Mouse (Mus musculus): ENCODE measurements around the gene Lurap1l. TPM values are rescaled to one million over a fixed set of nuclear protein-coding genes. Genes with fewer than 3 reads are reported as not detected.

Gene Lurap1l
- polyA plus RNA-seq, 1 experiment from 2014 or later, result 15.3 TPM

DNA sequence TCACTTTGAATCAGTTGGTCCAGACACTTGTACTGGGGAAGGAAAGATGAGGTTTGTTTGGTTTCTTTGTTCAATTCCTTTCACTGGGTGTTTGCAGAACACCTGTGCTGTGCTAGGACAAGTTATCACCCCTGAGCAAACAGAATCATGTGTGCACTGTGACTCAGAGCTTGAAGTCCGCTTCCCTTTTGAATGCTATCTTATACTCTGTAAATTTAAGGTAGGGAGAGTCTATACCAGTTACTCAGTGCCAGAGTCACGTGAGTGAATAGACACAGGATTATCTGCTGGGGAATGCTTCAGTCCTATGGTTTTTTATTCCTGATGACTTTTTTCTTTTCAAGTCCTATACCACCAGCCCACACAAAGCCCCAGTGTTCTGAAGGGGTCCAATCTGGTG is 39.3 kb downstream of the Lurap1l start:
- Histone ChIP-seq H3K4me2 (ENCODE audit: low read depth, low read length) (no peak overlapping the region), H3K36me3 (ENCODE audit: control insufficient read depth, insufficient read depth, low read length) (no peaks in the 10 kb centered on the region), H3K9me3 (ENCODE audit: control insufficient read depth, low read length) (no peaks in the 10 kb centered on the region), H3K27me3 (ENCODE audit: control insufficient read depth, insufficient read depth, low read length) (no peaks in the 10 kb centered on the region), H3K27ac (ENCODE audit: low read depth, low read length) (no peak overlapping the region), H3K4me1 (ENCODE audit: control insufficient read depth, insufficient read depth, low read length) (no peaks in the 10 kb centered on the region), H3K9ac (replicated peaks; ENCODE audit: low read depth, low read length) (no peak overlapping the region), H3K4me3 (ENCODE audit: low read depth, low read length) (no peak overlapping the region)
- 86% methylated on average over 2 of the region's 2 CpGs for WGBS
- ATAC-seq (ENCODE audit: low read depth), result no peak

GRCm38 (mm10) chr4:80950280-80950781 is 39.9 kb downstream of the Lurap1l start:
- Histone ChIP-seq H3K4me2 (ENCODE audit: low read depth, low read length) (no peak overlapping the region), H3K9ac (replicated peaks; ENCODE audit: low read depth, low read length) (no peak overlapping the region), H3K27ac (ENCODE audit: low read depth, low read length) (no peak overlapping the region), H3K4me1 (ENCODE audit: control insufficient read depth, insufficient read depth, low read length) (no peaks in the 10 kb centered on the region), H3K36me3 (ENCODE audit: control insufficient read depth, insufficient read depth, low read length) (no peaks in the 10 kb centered on the region), H3K9me3 (ENCODE audit: control insufficient read depth, low read length) (no peaks in the 10 kb centered on the region), H3K27me3 (ENCODE audit: control insufficient read depth, insufficient read depth, low read length) (no peaks in the 10 kb centered on the region), H3K4me3 (ENCODE audit: low read depth, low read length) (no peak overlapping the region)
- 41% methylated on average over 8 of the region's 8 CpGs for WGBS
- ATAC-seq (ENCODE audit: low read depth), result no peak

- Histone ChIP-seq H3K27ac (ENCODE audit: low read depth, low read length) (no peak overlapping the region), H3K9ac (replicated peaks; ENCODE audit: low read depth, low read length) (no peak overlapping the region), H3K27me3 (ENCODE audit: control insufficient read depth, insufficient read depth, low read length) (no peaks in the 10 kb centered on the region), H3K36me3 (ENCODE audit: control insufficient read depth, insufficient read depth, low read length) (no peaks in the 10 kb centered on the region), H3K4me1 (ENCODE audit: control insufficient read depth, insufficient read depth, low read length) (no peaks in the 10 kb centered on the region), H3K4me2 (ENCODE audit: low read depth, low read length) (no peak overlapping the region), H3K9me3 (ENCODE audit: control insufficient read depth, low read length) (no peaks in the 10 kb centered on the region), H3K4me3 (ENCODE audit: low read depth, low read length) (no peak overlapping the region)
- ATAC-seq (ENCODE audit: low read depth), result no peak
- 93% methylated on average over 1 of the region's 1 CpGs for WGBS
Observed at GRCm38 (mm10) chr4:80952653-80953052, 42.2 kb downstream of the Lurap1l start.

DNA sequence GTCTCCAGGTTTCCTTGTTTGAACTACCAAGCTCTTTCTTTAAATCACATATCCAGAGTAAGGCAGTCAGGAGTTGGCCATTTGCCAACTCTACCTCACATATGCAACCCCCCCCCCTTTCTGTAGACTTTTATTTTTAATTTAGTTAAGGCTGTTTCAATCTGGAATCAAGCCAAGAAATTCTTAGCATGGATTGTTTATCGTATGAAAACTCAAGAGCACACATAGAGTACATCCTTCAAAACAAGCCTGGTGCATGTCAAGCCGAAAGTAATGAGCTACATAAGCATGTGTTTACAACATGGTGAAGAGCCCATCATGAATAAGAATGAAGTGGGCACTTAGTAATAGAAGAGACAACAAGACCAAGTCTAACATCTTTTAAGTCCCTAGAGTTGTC is 45.5 kb downstream of the Lurap1l start:
- no peak for ATAC-seq (ENCODE audit: low read depth)
- no peaks in the 10 kb centered on the region for H3K4me1 ChIP-seq (ENCODE audit: control insufficient read depth, insufficient read depth, low read length)

GRCm38 (mm10) chr4:80967526-80967925 is 57.1 kb downstream of the Lurap1l start:
- Histone ChIP-seq H3K9ac (replicated peaks; ENCODE audit: low read depth, low read length) (no peak overlapping the region), H3K27ac (ENCODE audit: low read depth, low read length) (no peak overlapping the region), H3K4me2 (ENCODE audit: low read depth, low read length) (no peak overlapping the region), H3K36me3 (ENCODE audit: control insufficient read depth, insufficient read depth, low read length) (no peaks in the 10 kb centered on the region), H3K9me3 (ENCODE audit: control insufficient read depth, low read length) (no peaks in the 10 kb centered on the region), H3K4me1 (ENCODE audit: control insufficient read depth, insufficient read depth, low read length) (no peaks in the 10 kb centered on the region), H3K27me3 (ENCODE audit: control insufficient read depth, insufficient read depth, low read length) (no peaks in the 10 kb centered on the region), H3K4me3 (ENCODE audit: low read depth, low read length) (no peak overlapping the region)
- 94% methylated on average over 17 of the region's 17 CpGs for WGBS
- no peak for ATAC-seq (ENCODE audit: low read depth)

More for the DNA sequence above, 45.5 kb downstream of the Lurap1l start:
- 81% methylated on average over 2 of the region's 2 CpGs for WGBS
- Histone ChIP-seq H3K9ac (replicated peaks; ENCODE audit: low read depth, low read length) (no peak overlapping the region), H3K4me2 (ENCODE audit: low read depth, low read length) (no peak overlapping the region), H3K36me3 (ENCODE audit: control insufficient read depth, insufficient read depth, low read length) (no peaks in the 10 kb centered on the region), H3K9me3 (ENCODE audit: control insufficient read depth, low read length) (no peaks in the 10 kb centered on the region), H3K4me3 (ENCODE audit: low read depth, low read length) (no peak overlapping the region), H3K27me3 (ENCODE audit: control insufficient read depth, insufficient read depth, low read length) (no peaks in the 10 kb centered on the region), H3K27ac (ENCODE audit: low read depth, low read length) (no peak overlapping the region)

DNA sequence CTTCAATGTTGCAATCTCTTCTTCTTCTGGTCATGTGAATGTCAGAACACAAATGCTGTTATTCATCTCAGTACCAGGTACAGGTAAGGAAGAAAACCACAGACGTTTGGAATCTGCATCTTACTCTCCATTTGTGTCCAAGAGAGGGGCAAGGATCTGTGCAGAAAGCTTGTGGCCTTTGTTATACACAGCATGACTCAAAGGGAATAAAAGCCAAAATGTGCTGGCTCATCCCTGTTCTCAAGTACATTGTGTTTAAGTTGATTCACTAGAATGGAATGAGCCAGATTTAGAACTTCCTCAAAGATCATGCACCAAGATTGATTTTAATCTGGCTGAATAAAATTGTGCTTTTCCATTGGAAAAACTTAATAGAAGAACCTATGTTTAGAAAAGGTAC is 61.4 kb downstream of the Lurap1l start:
- Histone ChIP-seq H3K4me1 (ENCODE audit: control insufficient read depth, insufficient read depth, low read length) (no peaks in the 10 kb centered on the region), H3K9ac (replicated peaks; ENCODE audit: low read depth, low read length) (no peak overlapping the region), H3K4me3 (ENCODE audit: low read depth, low read length) (no peak overlapping the region), H3K27ac (ENCODE audit: low read depth, low read length) (no peak overlapping the region), H3K27me3 (ENCODE audit: control insufficient read depth, insufficient read depth, low read length) (no peaks in the 10 kb centered on the region), H3K9me3 (ENCODE audit: control insufficient read depth, low read length) (no peaks in the 10 kb centered on the region), H3K4me2 (ENCODE audit: low read depth, low read length) (no peak overlapping the region), H3K36me3 (ENCODE audit: control insufficient read depth, insufficient read depth, low read length) (no peaks in the 10 kb centered on the region)
- ATAC-seq (ENCODE audit: low read depth), result no peak
- WGBS, result 33% methylated on average over 1 of the region's 1 CpGs

- H3K4me3 ChIP-seq (ENCODE audit: low read depth, low read length), result no peak overlapping the region
- H3K9me3 ChIP-seq (ENCODE audit: control insufficient read depth, low read length), result no peaks in the 10 kb centered on the region
- H3K9ac ChIP-seq (replicated peaks; ENCODE audit: low read depth, low read length), result no peak overlapping the region
- ATAC-seq (ENCODE audit: low read depth), result no peak
- no peak overlapping the region for H3K4me2 ChIP-seq (ENCODE audit: low read depth, low read length)
- no peak overlapping the region for H3K27ac ChIP-seq (ENCODE audit: low read depth, low read length)
- H3K27me3 ChIP-seq (ENCODE audit: control insufficient read depth, insufficient read depth, low read length), result no peaks in the 10 kb centered on the region
- H3K36me3 ChIP-seq (ENCODE audit: control insufficient read depth, insufficient read depth, low read length), result no peaks in the 10 kb centered on the region
- H3K4me1 ChIP-seq (ENCODE audit: control insufficient read depth, insufficient read depth, low read length), result no peaks in the 10 kb centered on the region
Observed at GRCm38 (mm10) chr4:80973896-80974295, 63.5 kb downstream of the Lurap1l start.

DNA sequence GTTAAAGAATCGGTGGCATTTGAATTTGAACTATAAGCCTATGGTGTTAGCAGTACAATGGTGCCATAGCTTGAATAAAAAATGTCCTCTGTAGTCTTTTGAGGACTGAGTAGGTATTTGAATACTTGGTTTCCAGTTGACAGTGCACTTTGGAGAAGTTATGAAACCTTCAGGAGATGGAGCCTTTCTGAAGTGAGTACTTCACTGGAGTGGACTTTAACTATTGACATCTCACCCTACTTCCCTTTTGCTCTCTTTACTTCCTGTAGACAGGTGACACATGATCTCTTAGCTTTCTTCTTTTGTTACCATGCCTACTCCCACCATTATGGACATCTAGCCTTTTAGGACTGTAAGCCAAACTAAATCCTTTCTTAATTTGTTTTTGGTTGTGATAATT is 80.4 kb downstream of the Lurap1l start:
- WGBS, result 85% methylated on average over 1 of the region's 1 CpGs
- Histone ChIP-seq H3K4me2 (ENCODE audit: low read depth, low read length) (no peak overlapping the region), H3K27ac (ENCODE audit: low read depth, low read length) (no peak overlapping the region), H3K9ac (replicated peaks; ENCODE audit: low read depth, low read length) (no peak overlapping the region), H3K4me1 (ENCODE audit: control insufficient read depth, insufficient read depth, low read length) (no peaks in the 10 kb centered on the region), H3K4me3 (ENCODE audit: low read depth, low read length) (no peak overlapping the region), H3K27me3 (ENCODE audit: control insufficient read depth, insufficient read depth, low read length) (no peaks in the 10 kb centered on the region), H3K9me3 (ENCODE audit: control insufficient read depth, low read length) (no peaks in the 10 kb centered on the region), H3K36me3 (ENCODE audit: control insufficient read depth, insufficient read depth, low read length) (no peaks in the 10 kb centered on the region)
- ATAC-seq (ENCODE audit: low read depth), result no peak

- ATAC-seq (ENCODE audit: low read depth), result no peak
- H3K36me3 ChIP-seq (ENCODE audit: control insufficient read depth, insufficient read depth, low read length), result no peaks in the 10 kb centered on the region
- 92% methylated on average over 2 of the region's 2 CpGs for WGBS
Observed at GRCm38 (mm10) chr4:81003528-81003927, 93.1 kb downstream of the Lurap1l start.

More at GRCm38 (mm10) chr4:81003528-81003927, 93.1 kb downstream of the Lurap1l start:
- H3K27me3 ChIP-seq (ENCODE audit: control insufficient read depth, insufficient read depth, low read length), result no peaks in the 10 kb centered on the region
- H3K4me2 ChIP-seq (ENCODE audit: low read depth, low read length), result no peak overlapping the region
- H3K27ac ChIP-seq (ENCODE audit: low read depth, low read length), result no peak overlapping the region
- H3K9ac ChIP-seq (replicated peaks; ENCODE audit: low read depth, low read length), result no peak overlapping the region
- no peak overlapping the region for H3K4me3 ChIP-seq (ENCODE audit: low read depth, low read length)
- H3K4me1 ChIP-seq (ENCODE audit: control insufficient read depth, insufficient read depth, low read length), result no peaks in the 10 kb centered on the region
- no peaks in the 10 kb centered on the region; the same call in 1 of the 2 replicates for H3K9me3 ChIP-seq (ENCODE audit: control insufficient read depth, low read length)
